Mouse (Mus musculus): ENCODE measurements at regions not wholly inside any gene's neighbourhood (a gene's known extent, or its start where the extent isn't known, plus 50 kb on each side); places are given as distances from the start of the nearest gene placed in this dataset.

- no peak for TF ChIP-seq CTCF (IDR thresholded peaks at IDR 0.05; ENCODE audit: low read depth)
- Histone ChIP-seq H3K36me3 (ENCODE audit: control insufficient read depth, insufficient read depth) (no peaks in the 10 kb centered on the region), H3K9ac (ENCODE audit: low read depth, low read length) (no peak overlapping the region), H3K27ac (ENCODE audit: low read depth, low read length) (no peak overlapping the region), H3K4me1 (replicated peaks; ENCODE audit: control insufficient read depth, insufficient read depth, low read length) (no peaks in the 10 kb centered on the region), H3K4me2 (replicated peaks; ENCODE audit: low read depth) (no peak overlapping the region), H3K9me3 (ENCODE audit: control insufficient read depth) (no peaks in the 10 kb centered on the region), H3K27me3 (replicated peaks; ENCODE audit: control insufficient read depth, insufficient read depth, low read length) (no peaks in the 10 kb centered on the region), H3K4me3 (ENCODE audit: low read depth, low read length) (no peak overlapping the region)
- no peak for ATAC-seq
- WGBS = 54% methylated on average over 6 of the region's 6 CpGs
These were observed 448.9 kb upstream of the Zdhhc25 start for GRCm38 (mm10) chr15:88151199-88151598.

GRCm38 (mm10) chr15:88159618-88160170, 440.4 kb upstream of the Zdhhc25 start:
- no peak for TF ChIP-seq CTCF (IDR thresholded peaks at IDR 0.05; ENCODE audit: low read depth)
- Histone ChIP-seq H3K27me3 (replicated peaks; ENCODE audit: control insufficient read depth, insufficient read depth, low read length) (no peaks in the 10 kb centered on the region), H3K27ac (ENCODE audit: low read depth, low read length) (no peak overlapping the region), H3K4me2 (replicated peaks; ENCODE audit: low read depth) (no peak overlapping the region), H3K9me3 (ENCODE audit: control insufficient read depth) (no peaks in the 10 kb centered on the region), H3K9ac (ENCODE audit: low read depth, low read length) (no peak overlapping the region), H3K36me3 (ENCODE audit: control insufficient read depth, insufficient read depth) (no peaks in the 10 kb centered on the region), H3K4me1 (replicated peaks; ENCODE audit: control insufficient read depth, insufficient read depth, low read length) (no peaks in the 10 kb centered on the region), H3K4me3 (ENCODE audit: low read depth, low read length) (no peak overlapping the region)
- ATAC-seq = no peak
- WGBS = 65% methylated on average over 2 of the region's 2 CpGs

- no peaks in the 10 kb centered on the region for H3K27me3 ChIP-seq (replicated peaks; ENCODE audit: control insufficient read depth, insufficient read depth, low read length)
- H3K4me3 ChIP-seq (ENCODE audit: low read depth, low read length) = no peak overlapping the region
- no peak overlapping the region for H3K4me2 ChIP-seq (replicated peaks; ENCODE audit: low read depth)
- no peak for TF ChIP-seq CTCF (IDR thresholded peaks at IDR 0.05; ENCODE audit: low read depth)
- H3K9me3 ChIP-seq (ENCODE audit: control insufficient read depth) = no peaks in the 10 kb centered on the region
- ATAC-seq = no peak
- H3K27ac ChIP-seq (ENCODE audit: low read depth, low read length) = no peak overlapping the region
- no peaks in the 10 kb centered on the region for H3K4me1 ChIP-seq (replicated peaks; ENCODE audit: control insufficient read depth, insufficient read depth, low read length)
- no peak overlapping the region for H3K9ac ChIP-seq (ENCODE audit: low read depth, low read length)
- no peaks in the 10 kb centered on the region for H3K36me3 ChIP-seq (ENCODE audit: control insufficient read depth, insufficient read depth)
- 81% methylated on average over 4 of the region's 4 CpGs for WGBS
These were observed 439.8 kb upstream of the Zdhhc25 start for GRCm38 (mm10) chr15:88160291-88160690.

- no peak overlapping the region for H3K27ac ChIP-seq (ENCODE audit: low read depth, low read length)
- WGBS = 77% methylated on average over 3 of the region's 3 CpGs
- no peak overlapping the region for H3K4me2 ChIP-seq (replicated peaks; ENCODE audit: low read depth)
- no peaks in the 10 kb centered on the region for H3K4me1 ChIP-seq (replicated peaks; ENCODE audit: control insufficient read depth, insufficient read depth, low read length)
- no peak overlapping the region for H3K4me3 ChIP-seq (ENCODE audit: low read depth, low read length)
- no peak overlapping the region for H3K9ac ChIP-seq (ENCODE audit: low read depth, low read length)
- no peaks in the 10 kb centered on the region for H3K27me3 ChIP-seq (replicated peaks; ENCODE audit: control insufficient read depth, insufficient read depth, low read length)
- no peak for TF ChIP-seq CTCF (IDR thresholded peaks at IDR 0.05; ENCODE audit: low read depth)
- H3K36me3 ChIP-seq (ENCODE audit: control insufficient read depth, insufficient read depth) = no peaks in the 10 kb centered on the region
- no peaks in the 10 kb centered on the region for H3K9me3 ChIP-seq (ENCODE audit: control insufficient read depth)
- ATAC-seq = no peak
These were observed 436.7 kb upstream of the Zdhhc25 start for GRCm38 (mm10) chr15:88163438-88163837.

GRCm38 (mm10) chr15:88174326-88174725, 425.8 kb upstream of the Zdhhc25 start:
- 35% methylated on average over 3 of the region's 3 CpGs for WGBS
- no peak overlapping the region for H3K9ac ChIP-seq (ENCODE audit: low read depth, low read length)
- no peak overlapping the region for H3K4me3 ChIP-seq (ENCODE audit: low read depth, low read length)
- H3K4me2 ChIP-seq (replicated peaks; ENCODE audit: low read depth) = no peak overlapping the region
- no peaks in the 10 kb centered on the region for H3K27me3 ChIP-seq (replicated peaks; ENCODE audit: control insufficient read depth, insufficient read depth, low read length)
- H3K36me3 ChIP-seq (ENCODE audit: control insufficient read depth, insufficient read depth) = no peaks in the 10 kb centered on the region
- H3K27ac ChIP-seq (ENCODE audit: low read depth, low read length) = no peak overlapping the region
- H3K9me3 ChIP-seq (ENCODE audit: control insufficient read depth) = no peaks in the 10 kb centered on the region
- no peak for ATAC-seq
- TF ChIP-seq CTCF (IDR thresholded peaks at IDR 0.05; ENCODE audit: low read depth) = peak; percentile 17
- no peaks in the 10 kb centered on the region for H3K4me1 ChIP-seq (replicated peaks; ENCODE audit: control insufficient read depth, insufficient read depth, low read length)

- Histone ChIP-seq H3K27me3 (replicated peaks; ENCODE audit: control insufficient read depth, insufficient read depth, low read length) (no peaks in the 10 kb centered on the region), H3K4me3 (ENCODE audit: low read depth, low read length) (no peak overlapping the region), H3K4me2 (replicated peaks; ENCODE audit: low read depth) (no peak overlapping the region), H3K9ac (ENCODE audit: low read depth, low read length) (no peak overlapping the region), H3K9me3 (ENCODE audit: control insufficient read depth) (no peaks in the 10 kb centered on the region), H3K4me1 (replicated peaks; ENCODE audit: control insufficient read depth, insufficient read depth, low read length) (no peaks in the 10 kb centered on the region), H3K27ac (ENCODE audit: low read depth, low read length) (no peak overlapping the region), H3K36me3 (ENCODE audit: control insufficient read depth, insufficient read depth) (no peaks in the 10 kb centered on the region)
- no peak for ATAC-seq
- no peak for TF ChIP-seq CTCF (IDR thresholded peaks at IDR 0.05; ENCODE audit: low read depth)
- 71% methylated on average over 3 of the region's 3 CpGs for WGBS
These were observed 424.1 kb upstream of the Zdhhc25 start for GRCm38 (mm10) chr15:88175991-88176390.

GRCm38 (mm10) chr15:88196539-88196938, 403.6 kb upstream of the Zdhhc25 start:
- H3K27ac ChIP-seq (ENCODE audit: low read depth, low read length) = no peak overlapping the region
- H3K4me3 ChIP-seq (ENCODE audit: low read depth, low read length) = no peak overlapping the region
- no peak for ATAC-seq
- 86% methylated on average over 2 of the region's 2 CpGs for WGBS
- H3K4me1 ChIP-seq (replicated peaks; ENCODE audit: control insufficient read depth, insufficient read depth, low read length) = no peaks in the 10 kb centered on the region
- H3K4me2 ChIP-seq (replicated peaks; ENCODE audit: low read depth) = no peak overlapping the region
- no peaks in the 10 kb centered on the region for H3K27me3 ChIP-seq (replicated peaks; ENCODE audit: control insufficient read depth, insufficient read depth, low read length)
- no peak for TF ChIP-seq CTCF (IDR thresholded peaks at IDR 0.05; ENCODE audit: low read depth)
- H3K36me3 ChIP-seq (ENCODE audit: control insufficient read depth, insufficient read depth) = no peaks in the 10 kb centered on the region
- no peaks in the 10 kb centered on the region for H3K9me3 ChIP-seq (ENCODE audit: control insufficient read depth)
- no peak overlapping the region for H3K9ac ChIP-seq (ENCODE audit: low read depth, low read length)

All from intestine, postnatal 0 days (tissue).